Mouse (Mus musculus) hindbrain, embryonic 15.5 days (tissue): ENCODE measurements around the gene Adk. TPM values are rescaled to one million over a fixed set of nuclear protein-coding genes. Genes with fewer than 3 reads are reported as not detected.
"Not testable (repeated sequence)": the region's sequence is repeated elsewhere in the genome, so short reads cannot be mapped to it uniquely, and the experiment has no call there.

Experiments used
- ATAC-seq: fragments of 200-750 bp; cut with Nextera tagmentation; 2 replicates; pipeline ENCODE4 v1.8.0; 2017; ENCODE audit warnings: low read depth, moderate number of reproducible peaks, moderate TSS enrichment; ENCODE audit not compliant: low FRiP score
- H3K27ac ChIP-seq: fragments of 300-500 bp; sonication (generic); replicated peaks from 2 replicates; pipeline ENCODE4 v1.5.1; 2015; ENCODE audit warnings: mild to moderate bottlenecking, inconsistent platforms
- H3K27me3 ChIP-seq: fragments of 300-500 bp; sonication (generic); 2 replicates; pipeline ENCODE4 v1.6.1; 2015; ENCODE audit warnings: control low read depth, inconsistent platforms
- H3K36me3 ChIP-seq: fragments of 300-500 bp; sonication (generic); 2 replicates; pipeline ENCODE4 v1.6.1; 2015; ENCODE audit warnings: control low read depth, inconsistent platforms
- H3K4me1 ChIP-seq: fragments of 300-500 bp; sonication (generic); replicated peaks from 2 replicates; pipeline ENCODE4 v1.6.1; 2015; ENCODE audit warnings: control low read depth, inconsistent platforms
- H3K4me2 ChIP-seq: fragments of 300-500 bp; sonication (generic); 2 replicates; pipeline ENCODE4 v1.6.1; 2015; ENCODE audit warnings: moderate library complexity, mild to moderate bottlenecking, inconsistent platforms
- H3K4me3 ChIP-seq: fragments of 300-500 bp; sonication (generic); 2 replicates; pipeline ENCODE4 v1.5.1; 2015; ENCODE audit warnings: mild to moderate bottlenecking, inconsistent platforms
- H3K9ac ChIP-seq: fragments of 300-500 bp; sonication (generic); 2 replicates; pipeline ENCODE4 v1.6.1; 2015; ENCODE audit warnings: inconsistent platforms
- H3K9me3 ChIP-seq: fragments of 300-500 bp; sonication (generic); 2 replicates; pipeline ENCODE4 v1.6.1; 2016; ENCODE audit warnings: control low read depth, inconsistent platforms
- WGBS: fragments of 180-500 bp; shearing (Covaris S2); methylation state at CpG from one replicate; pipeline ENCODE4 v1.1.7; 2015; 5-methylcytosine and 5-hydroxymethylcytosine counted together
- polyA plus RNA-seq: library from polyadenylated mRNA; unstranded; fragments of >200 nt; fragmentation: Nextera tagmentation; extraction: Ambion mirVana; gene quantifications from 2 replicates; pipeline ENCODE4 v1.2.1, GENCODE M21; 2015

Gene Adk
- polyA plus RNA-seq, 1 experiment from 2014 or later, result 40.4 TPM

GRCm38 (mm10) chr14:21088731-21089130 is 36.4 kb downstream of the Adk start:
- Histone ChIP-seq H3K9me3 (no peaks in the 10 kb centered on the region), H3K4me3 (no peak overlapping the region), H3K27ac (no peak overlapping the region), H3K4me2 (no peak overlapping the region), H3K27me3 (no peaks in the 10 kb centered on the region), H3K9ac (no peak overlapping the region), H3K36me3 (no peaks in the 10 kb centered on the region), H3K4me1 (no peaks in the 10 kb centered on the region)
- WGBS, result 54% methylated on average over 3 of the region's 3 CpGs
- ATAC-seq, result no peak

- ATAC-seq, result no peak
- H3K27ac ChIP-seq, result no peak overlapping the region
- H3K36me3 ChIP-seq, result no peaks in the 10 kb centered on the region
- H3K27me3 ChIP-seq, result no peaks in the 10 kb centered on the region
- WGBS, result 77% methylated on average over 3 of the region's 3 CpGs
- no peak overlapping the region for H3K9ac ChIP-seq
- H3K9me3 ChIP-seq, result no peaks in the 10 kb centered on the region
- no peak overlapping the region for H3K4me2 ChIP-seq
- no peaks in the 10 kb centered on the region for H3K4me1 ChIP-seq
- no peak overlapping the region for H3K4me3 ChIP-seq
Observed at GRCm38 (mm10) chr14:21090400-21090799, 38.0 kb downstream of the Adk start.

GRCm38 (mm10) chr14:21090930-21091486 is 38.6 kb downstream of the Adk start:
- no peak overlapping the region for H3K4me2 ChIP-seq
- no peaks in the 10 kb centered on the region for H3K9me3 ChIP-seq
- no peak for ATAC-seq
- no peak overlapping the region for H3K27ac ChIP-seq
- WGBS, result 96% methylated on average over 3 of the region's 3 CpGs
- no peak overlapping the region for H3K9ac ChIP-seq
- H3K36me3 ChIP-seq, result no peaks in the 10 kb centered on the region
- H3K4me3 ChIP-seq, result no peak overlapping the region
- no peaks in the 10 kb centered on the region for H3K27me3 ChIP-seq
- H3K4me1 ChIP-seq, result no peaks in the 10 kb centered on the region

GRCm38 (mm10) chr14:21094161-21094560 is 41.8 kb downstream of the Adk start:
- H3K4me2 ChIP-seq, H3K27me3 ChIP-seq, H3K9me3 ChIP-seq, H3K36me3 ChIP-seq, H3K27ac ChIP-seq, ATAC-seq, H3K4me1 ChIP-seq, H3K4me3 ChIP-seq, H3K9ac ChIP-seq: not testable (repeated sequence)

- Histone ChIP-seq H3K27ac (no peak overlapping the region), H3K4me1 (no peaks in the 10 kb centered on the region), H3K4me2 (no peak overlapping the region), H3K4me3 (no peak overlapping the region), H3K36me3 (no peaks in the 10 kb centered on the region), H3K9ac (no peak overlapping the region), H3K27me3 (no peaks in the 10 kb centered on the region), H3K9me3 (no peaks in the 10 kb centered on the region)
- ATAC-seq, result no peak
Observed at GRCm38 (mm10) chr14:21096279-21096678, 43.9 kb downstream of the Adk start.

GRCm38 (mm10) chr14:21096689-21097088 is 44.3 kb downstream of the Adk start:
- no peaks in the 10 kb centered on the region for H3K4me1 ChIP-seq
- H3K4me3 ChIP-seq, result no peak overlapping the region
- H3K4me2 ChIP-seq, result no peak overlapping the region
- no peak overlapping the region for H3K9ac ChIP-seq
- ATAC-seq, result no peak
- no peaks in the 10 kb centered on the region for H3K9me3 ChIP-seq
- no peaks in the 10 kb centered on the region for H3K27me3 ChIP-seq
- 91% methylated on average over 4 of the region's 4 CpGs for WGBS
- H3K27ac ChIP-seq, result no peak overlapping the region
- H3K36me3 ChIP-seq, result no peaks in the 10 kb centered on the region

- no peak overlapping the region for H3K4me2 ChIP-seq
- no peak overlapping the region for H3K27ac ChIP-seq
- no peak overlapping the region for H3K4me3 ChIP-seq
- H3K27me3 ChIP-seq, result no peaks in the 10 kb centered on the region
- no peak for ATAC-seq
- 85% methylated on average over 7 of the region's 7 CpGs for WGBS
- H3K36me3 ChIP-seq, result no peaks in the 10 kb centered on the region
- H3K9ac ChIP-seq, result no peak overlapping the region
- no peaks in the 10 kb centered on the region for H3K4me1 ChIP-seq
- no peaks in the 10 kb centered on the region for H3K9me3 ChIP-seq
Observed at GRCm38 (mm10) chr14:21099371-21099770, 47.0 kb downstream of the Adk start.

GRCm38 (mm10) chr14:21100876-21101275 is 48.5 kb downstream of the Adk start:
- Histone ChIP-seq H3K9ac (no peak overlapping the region), H3K27me3 (no peaks in the 10 kb centered on the region)
- 81% methylated on average over 2 of the region's 2 CpGs for WGBS

GRCm38 (mm10) chr14:21101562-21101961 is 49.2 kb downstream of the Adk start:
- ATAC-seq, result no peak
- H3K27ac ChIP-seq, result no peak overlapping the region
- H3K4me1 ChIP-seq, result no peaks in the 10 kb centered on the region
- no peaks in the 10 kb centered on the region for H3K36me3 ChIP-seq
- no peaks in the 10 kb centered on the region for H3K27me3 ChIP-seq
- no peak overlapping the region for H3K4me2 ChIP-seq
- no peak overlapping the region for H3K9ac ChIP-seq
- H3K4me3 ChIP-seq, result no peak overlapping the region
- WGBS, result 57% methylated on average over 7 of the region's 7 CpGs
- no peaks in the 10 kb centered on the region for H3K9me3 ChIP-seq

More at GRCm38 (mm10) chr14:21100876-21101275, 48.5 kb downstream of the Adk start:
- Histone ChIP-seq H3K36me3 (no peaks in the 10 kb centered on the region), H3K9me3 (no peaks in the 10 kb centered on the region), H3K27ac (no peak overlapping the region), H3K4me3 (no peak overlapping the region), H3K4me1 (no peaks in the 10 kb centered on the region), H3K4me2 (no peak overlapping the region)
- no peak for ATAC-seq

GRCm38 (mm10) chr14:21102666-21103203 is 50.4 kb downstream of the Adk start:
- H3K27me3 ChIP-seq, result no peaks in the 10 kb centered on the region
- no peaks in the 10 kb centered on the region for H3K36me3 ChIP-seq
- WGBS, result 95% methylated on average over 4 of the region's 4 CpGs
- no peak overlapping the region for H3K4me2 ChIP-seq
- no peak overlapping the region for H3K27ac ChIP-seq
- H3K4me1 ChIP-seq, result 0 out of 2 replicates have a peak, but pooled peaks cover 2% of the 10 kb centered on the region
- H3K4me3 ChIP-seq, result no peak overlapping the region
- H3K9ac ChIP-seq, result no peak overlapping the region
- H3K9me3 ChIP-seq, result no peaks in the 10 kb centered on the region
- no peak for ATAC-seq

GRCm38 (mm10) chr14:21105049-21105448 is 52.7 kb downstream of the Adk start:
- Histone ChIP-seq H3K27ac (no peak overlapping the region), H3K27me3 (no peaks in the 10 kb centered on the region), H3K4me3 (no peak overlapping the region), H3K9me3 (no peaks in the 10 kb centered on the region), H3K4me1 (0 out of 2 replicates have a peak, but pooled peaks cover 2% of the 10 kb centered on the region), H3K4me2 (no peak overlapping the region), H3K36me3 (no peaks in the 10 kb centered on the region), H3K9ac (no peak overlapping the region)
- ATAC-seq, result no peak

GRCm38 (mm10) chr14:21106582-21106981 is 54.2 kb downstream of the Adk start:
- H3K9ac ChIP-seq, result no peak overlapping the region
- no peak overlapping the region for H3K4me3 ChIP-seq
- WGBS, result 92% methylated on average over 8 of the region's 8 CpGs
- H3K27ac ChIP-seq, result no peak overlapping the region
- H3K4me1 ChIP-seq, result 0 out of 2 replicates have a peak, but pooled peaks cover 2% of the 10 kb centered on the region
- H3K36me3 ChIP-seq, result no peaks in the 10 kb centered on the region
- no peak overlapping the region for H3K4me2 ChIP-seq
- no peak for ATAC-seq
- H3K27me3 ChIP-seq, result no peaks in the 10 kb centered on the region
- H3K9me3 ChIP-seq, result no peaks in the 10 kb centered on the region

- 0 out of 2 replicates have a peak, but pooled peaks cover 2% of the 10 kb centered on the region for H3K4me1 ChIP-seq
- H3K4me3 ChIP-seq, result no peak overlapping the region
- WGBS, result 72% methylated on average over 3 of the region's 3 CpGs
- ATAC-seq, result no peak
- H3K9ac ChIP-seq, result no peak overlapping the region
- no peaks in the 10 kb centered on the region for H3K36me3 ChIP-seq
- H3K9me3 ChIP-seq, result no peaks in the 10 kb centered on the region
- no peak overlapping the region for H3K27ac ChIP-seq
- H3K4me2 ChIP-seq, result no peak overlapping the region
- no peaks in the 10 kb centered on the region for H3K27me3 ChIP-seq
Observed at GRCm38 (mm10) chr14:21107551-21107950, 55.2 kb downstream of the Adk start.
